Mouse (Mus musculus): ENCODE data around the gene Plscr4. TPM values are rescaled to one million over a fixed set of nuclear protein-coding genes. Genes with fewer than 3 reads are reported as not detected.

Plscr4 gene
- total RNA-seq, 4 experiments from 2014 or later, result 16.3 to 25.0 (median 19.8) TPM

DNA sequence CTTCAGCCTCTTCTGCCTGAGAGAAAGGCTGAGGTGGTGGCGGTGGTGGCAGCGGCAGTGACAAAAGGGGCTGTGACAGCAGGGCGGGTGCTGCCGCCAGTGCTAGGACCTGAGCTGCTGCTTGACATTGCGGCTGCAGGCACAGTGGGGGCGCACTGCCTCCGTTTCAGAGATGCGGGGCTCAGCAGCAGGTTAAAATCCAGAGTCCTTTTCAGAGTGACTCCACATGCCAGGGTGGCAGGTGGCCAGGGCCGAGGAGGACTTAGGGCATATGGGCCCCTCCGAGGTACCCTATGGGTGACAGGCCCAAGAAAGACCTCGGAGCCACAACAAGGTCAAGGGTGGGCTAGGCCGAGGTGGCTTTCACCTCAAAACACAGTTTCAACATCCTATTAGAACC lies 59.9 kb downstream of the Plscr4 start:
- no peak for DNase-seq

DNA sequence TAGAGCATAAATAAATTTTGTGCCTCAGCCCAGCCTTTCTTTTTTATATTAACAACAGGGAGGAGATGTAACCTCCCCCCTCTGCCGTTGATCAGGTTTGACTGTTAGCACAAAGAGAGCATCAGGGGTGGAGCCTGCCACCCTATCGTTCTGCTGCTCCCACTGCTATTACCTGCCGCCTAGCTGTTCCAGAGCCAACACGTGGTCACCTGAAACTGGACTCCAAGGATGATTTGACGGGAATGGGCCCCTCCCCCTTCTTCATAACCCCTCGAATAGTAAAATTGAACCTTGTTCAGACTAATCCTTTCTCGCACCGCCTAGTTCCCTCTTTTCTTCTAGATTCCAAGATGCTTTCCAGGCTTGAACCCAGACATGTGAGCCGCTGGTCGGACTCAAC lies 63.6 kb downstream of the Plscr4 start:
- no peak for DNase-seq

DNA sequence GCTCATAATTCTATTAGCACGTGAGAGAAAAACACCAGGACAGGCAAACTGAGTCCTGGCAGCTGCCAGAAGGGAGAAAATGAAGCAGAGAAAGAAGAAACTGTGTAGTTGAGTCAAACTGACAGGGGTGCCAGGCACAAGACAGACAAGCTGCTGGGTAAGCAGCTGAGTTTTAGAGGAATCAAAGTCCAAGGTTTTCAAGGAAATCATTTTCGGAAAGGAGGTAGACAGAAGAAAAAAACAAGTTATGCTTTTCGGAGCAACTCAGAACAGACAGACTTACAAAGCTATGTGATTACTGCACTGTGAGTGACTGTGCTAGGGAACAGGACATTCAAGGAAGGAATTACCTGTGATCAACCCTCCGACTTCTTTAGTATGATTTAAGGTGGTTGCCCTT lies 67.3 kb downstream of the Plscr4 start:
- DNase-seq, result no peak

DNA sequence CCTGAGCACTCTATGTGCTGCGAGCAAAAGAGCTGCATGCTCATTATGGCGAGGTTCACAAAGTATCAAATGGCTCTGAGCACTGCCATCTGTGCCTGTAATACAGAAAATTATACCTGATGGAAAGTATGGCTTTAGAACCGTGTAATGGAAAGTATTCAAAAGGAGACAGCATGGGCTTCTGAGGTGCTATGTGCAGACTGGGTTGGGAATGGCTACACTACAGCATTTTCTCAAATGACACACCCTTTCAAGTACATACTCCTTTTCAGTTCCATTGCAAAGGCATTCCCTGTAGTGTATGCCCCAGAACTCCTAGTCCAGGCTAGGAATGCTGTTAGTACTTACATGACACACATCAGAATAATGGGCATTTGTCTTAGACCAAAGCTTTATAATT lies 72.9 kb downstream of the Plscr4 start:
- no peak for DNase-seq

DNA sequence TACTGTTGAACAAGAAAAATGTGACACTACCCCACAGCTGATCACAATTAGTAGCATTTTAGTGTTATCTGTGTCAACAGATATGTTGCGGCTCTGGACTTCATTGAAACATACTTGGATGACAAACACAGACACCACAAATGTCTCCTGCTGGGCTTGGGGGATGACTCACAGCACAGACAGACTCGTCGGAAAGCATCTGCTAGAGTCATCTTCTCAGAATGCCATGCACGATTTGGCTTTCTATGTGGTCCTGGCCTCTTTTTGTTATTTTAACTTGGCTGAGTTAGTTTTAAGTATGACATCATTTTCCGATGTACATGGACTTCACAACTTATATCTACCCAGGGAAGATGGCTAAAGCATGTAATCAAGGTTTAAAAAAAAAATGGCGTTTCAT lies 80.6 kb downstream of the Plscr4 start:
- no peak for DNase-seq

DNA sequence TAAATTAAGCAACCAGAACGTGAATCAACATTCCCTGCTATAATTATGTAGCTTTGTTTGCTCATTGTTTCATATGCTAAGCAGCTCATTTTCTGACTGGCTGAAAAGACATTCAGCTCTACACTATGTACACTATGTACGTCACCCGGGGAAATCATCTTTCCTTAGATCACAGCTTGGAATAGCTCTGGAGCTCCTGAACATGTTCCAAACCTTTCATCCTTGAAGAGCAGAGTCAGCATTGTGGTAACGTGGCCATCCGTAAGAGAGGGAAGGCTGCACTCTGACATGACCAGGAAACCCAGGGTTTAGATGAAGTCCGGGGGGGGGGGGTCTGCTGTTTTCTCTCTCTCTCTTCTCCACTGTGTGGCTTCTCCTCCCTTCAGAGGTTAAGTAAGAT lies 81.0 kb downstream of the Plscr4 start:
- DNase-seq, result no peak

Other genes with a start within 250 kb of the Plscr4 start
- gene Plscr1, start 207.6 kb upstream of the Plscr4 start, total RNA-seq (2022), result 10 to 100 TPM; 10.7 to 13.7 (median 11.2) TPM
- 10 to 100 TPM; 15.1 to 25.6 (median 20.1) TPM for gene Plscr2, start 181.8 kb upstream of the Plscr4 start, total RNA-seq (2022)
- gene 1700057G04Rik, start 148.0 kb upstream of the Plscr4 start, total RNA-seq (2022), result not detected
- gene Plod2, start 84.8 kb downstream of the Plscr4 start, total RNA-seq (2022), result 100 to 1,000 TPM; 176 to 205 (median 188) TPM